Mouse (Mus musculus): ENCODE results near the gene Zmiz1. TPM values are rescaled to one million over a fixed set of nuclear protein-coding genes. Genes with fewer than 3 reads are reported as not detected.

Zmiz1 gene
- polyA plus RNA-seq, 1 experiment from 2014 or later: 21.2 TPM

DNA sequence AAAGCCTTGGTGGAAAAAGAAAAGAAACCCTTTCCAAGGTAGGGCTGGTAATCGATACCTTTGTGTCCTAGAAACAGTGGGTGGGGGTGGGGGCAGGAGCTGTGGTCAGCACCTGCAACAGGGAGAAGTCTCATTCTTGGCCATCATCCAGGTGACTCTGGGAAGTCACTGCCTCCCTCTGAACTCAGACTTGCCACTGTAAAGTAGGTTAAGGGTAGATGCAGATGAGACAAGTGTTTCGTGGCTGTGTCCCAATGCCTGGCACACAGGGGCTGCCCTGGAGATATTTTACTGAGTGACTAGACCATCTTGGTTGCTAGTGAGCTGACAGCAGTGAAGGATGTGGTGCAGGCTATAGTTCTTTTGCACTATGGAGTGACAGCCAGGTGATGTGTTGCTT is 79.5 kb downstream of the Zmiz1 start:
- H3K27me3 ChIP-seq (replicated peaks; ENCODE audit: control insufficient read depth, insufficient read depth, low read length): no peaks in the 10 kb centered on the region
- no peak overlapping the region for H3K4me3 ChIP-seq (ENCODE audit: low read length)
- no peak for ATAC-seq
- H3K4me1 ChIP-seq (ENCODE audit: control insufficient read depth, insufficient read depth, low read length): peaks cover 35% of the 10 kb centered on the region
- H3K9ac ChIP-seq (ENCODE audit: low read depth, low read length): no peak overlapping the region
- 70% methylated on average over 2 of the region's 2 CpGs for WGBS
- H3K9me3 ChIP-seq (ENCODE audit: control insufficient read depth, low read length): no peaks in the 10 kb centered on the region
- peaks cover 7% of the 10 kb centered on the region; the same call in 1 of the 2 replicates for H3K36me3 ChIP-seq (ENCODE audit: control insufficient read depth, insufficient read depth, low read length)
- H3K4me2 ChIP-seq (ENCODE audit: low read depth, low read length): no peak overlapping the region
- no peak overlapping the region for H3K27ac ChIP-seq (ENCODE audit: low read length)

GRCm38 (mm10) chr14:25539493-25540116 is 80.6 kb downstream of the Zmiz1 start:
- H3K27me3 ChIP-seq (replicated peaks; ENCODE audit: control insufficient read depth, insufficient read depth, low read length): no peaks in the 10 kb centered on the region
- H3K27ac ChIP-seq (ENCODE audit: low read length): no peak overlapping the region
- peaks cover 7% of the 10 kb centered on the region; the same call in 1 of the 2 replicates for H3K36me3 ChIP-seq (ENCODE audit: control insufficient read depth, insufficient read depth, low read length)
- no peak overlapping the region for H3K4me3 ChIP-seq (ENCODE audit: low read length)
- WGBS: 79% methylated on average over 10 of the region's 10 CpGs
- ATAC-seq: no peak
- H3K9me3 ChIP-seq (ENCODE audit: control insufficient read depth, low read length): no peaks in the 10 kb centered on the region
- no peak overlapping the region for H3K9ac ChIP-seq (ENCODE audit: low read depth, low read length)
- no peak overlapping the region for H3K4me2 ChIP-seq (ENCODE audit: low read depth, low read length)
- H3K4me1 ChIP-seq (ENCODE audit: control insufficient read depth, insufficient read depth, low read length): peaks cover 26% of the 10 kb centered on the region

DNA sequence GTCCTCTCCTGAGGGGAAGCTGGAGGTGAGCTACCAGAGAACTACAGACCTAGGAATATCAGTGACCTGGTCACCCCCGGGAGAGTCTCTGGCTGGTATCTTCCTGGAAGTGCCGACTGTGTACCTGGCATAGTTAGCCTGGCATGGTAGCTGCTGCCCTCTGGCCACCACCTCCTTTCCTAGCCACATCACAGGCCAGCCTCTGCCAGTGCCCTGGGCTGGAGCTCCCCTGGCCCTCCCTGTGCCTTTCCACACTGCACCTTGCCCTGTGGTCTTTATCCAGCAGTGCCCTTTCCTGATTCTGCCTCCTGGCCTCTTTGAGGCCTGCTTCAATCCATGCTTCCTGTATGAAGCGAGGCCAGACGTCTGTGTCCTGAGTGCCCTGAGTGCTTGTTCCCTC is 81.2 kb downstream of the Zmiz1 start:
- Histone ChIP-seq H3K9ac (ENCODE audit: low read depth, low read length) (no peak overlapping the region), H3K27ac (ENCODE audit: low read length) (no peak overlapping the region), H3K4me3 (ENCODE audit: low read length) (no peak overlapping the region), H3K4me2 (ENCODE audit: low read depth, low read length) (no peak overlapping the region), H3K9me3 (ENCODE audit: control insufficient read depth, low read length) (no peaks in the 10 kb centered on the region), H3K27me3 (replicated peaks; ENCODE audit: control insufficient read depth, insufficient read depth, low read length) (no peaks in the 10 kb centered on the region), H3K36me3 (ENCODE audit: control insufficient read depth, insufficient read depth, low read length) (peaks cover 7% of the 10 kb centered on the region; the same call in 1 of the 2 replicates), H3K4me1 (ENCODE audit: control insufficient read depth, insufficient read depth, low read length) (peaks cover 20% of the 10 kb centered on the region)
- ATAC-seq: no peak
- 71% methylated on average over 4 of the region's 4 CpGs for WGBS

GRCm38 (mm10) chr14:25541213-25541612 is 82.2 kb downstream of the Zmiz1 start:
- H3K4me3 ChIP-seq (ENCODE audit: low read length): no peak overlapping the region
- H3K36me3 ChIP-seq (ENCODE audit: control insufficient read depth, insufficient read depth, low read length): peaks cover 7% of the 10 kb centered on the region; the same call in 1 of the 2 replicates
- H3K9ac ChIP-seq (ENCODE audit: low read depth, low read length): no peak overlapping the region
- no peak overlapping the region for H3K4me2 ChIP-seq (ENCODE audit: low read depth, low read length)
- H3K4me1 ChIP-seq (ENCODE audit: control insufficient read depth, insufficient read depth, low read length): peaks cover 17% of the 10 kb centered on the region
- ATAC-seq: no peak
- no peak overlapping the region for H3K27ac ChIP-seq (ENCODE audit: low read length)
- 80% methylated on average over 5 of the region's 5 CpGs for WGBS
- H3K9me3 ChIP-seq (ENCODE audit: control insufficient read depth, low read length): no peaks in the 10 kb centered on the region
- H3K27me3 ChIP-seq (replicated peaks; ENCODE audit: control insufficient read depth, insufficient read depth, low read length): no peaks in the 10 kb centered on the region

DNA sequence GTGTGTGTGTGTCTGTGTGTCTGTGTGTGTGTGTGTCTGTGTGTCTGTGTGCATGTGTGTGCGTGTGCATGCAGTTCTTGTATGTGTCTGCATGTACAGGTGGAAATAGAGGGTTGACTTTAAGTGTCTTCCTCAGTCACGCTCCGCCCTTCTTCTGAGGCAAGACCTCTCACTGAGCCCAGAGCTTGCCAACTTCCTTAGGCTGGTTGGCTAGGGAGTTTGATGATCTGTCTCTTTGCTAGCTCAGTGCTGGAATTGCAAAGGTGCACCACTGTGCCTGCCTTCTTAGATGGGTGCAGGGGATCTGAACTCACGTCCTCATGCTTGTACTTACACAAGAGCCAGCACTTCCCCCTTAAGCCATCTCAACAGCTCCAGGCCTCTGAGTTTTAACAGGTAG is 84.1 kb downstream of the Zmiz1 start:
- Histone ChIP-seq H3K27me3 (replicated peaks; ENCODE audit: control insufficient read depth, insufficient read depth, low read length) (no peaks in the 10 kb centered on the region), H3K36me3 (ENCODE audit: control insufficient read depth, insufficient read depth, low read length) (0 out of 2 replicates have a peak, but pooled peaks cover 3% of the 10 kb centered on the region), H3K4me1 (ENCODE audit: control insufficient read depth, insufficient read depth, low read length) (peaks cover 27% of the 10 kb centered on the region), H3K27ac (ENCODE audit: low read length) (no peak overlapping the region), H3K9ac (ENCODE audit: low read depth, low read length) (no peak overlapping the region), H3K9me3 (ENCODE audit: control insufficient read depth, low read length) (no peaks in the 10 kb centered on the region), H3K4me3 (ENCODE audit: low read length) (no peak overlapping the region), H3K4me2 (ENCODE audit: low read depth, low read length) (no peak overlapping the region)
- no peak for ATAC-seq
- WGBS: 93% methylated on average over 4 of the region's 4 CpGs

GRCm38 (mm10) chr14:25543927-25544326 is 84.9 kb downstream of the Zmiz1 start:
- H3K9me3 ChIP-seq (ENCODE audit: control insufficient read depth, low read length): no peaks in the 10 kb centered on the region
- H3K4me1 ChIP-seq (ENCODE audit: control insufficient read depth, insufficient read depth, low read length): peaks cover 35% of the 10 kb centered on the region
- no peak overlapping the region for H3K9ac ChIP-seq (ENCODE audit: low read depth, low read length)
- 0 out of 2 replicates have a peak, but pooled peaks cover 3% of the 10 kb centered on the region for H3K36me3 ChIP-seq (ENCODE audit: control insufficient read depth, insufficient read depth, low read length)
- ATAC-seq: no peak
- no peak overlapping the region for H3K4me2 ChIP-seq (ENCODE audit: low read depth, low read length)
- H3K4me3 ChIP-seq (ENCODE audit: low read length): no peak overlapping the region
- 92% methylated on average over 4 of the region's 4 CpGs for WGBS
- no peaks in the 10 kb centered on the region for H3K27me3 ChIP-seq (replicated peaks; ENCODE audit: control insufficient read depth, insufficient read depth, low read length)
- no peak overlapping the region for H3K27ac ChIP-seq (ENCODE audit: low read length)

GRCm38 (mm10) chr14:25546852-25547621 is 88.1 kb downstream of the Zmiz1 start:
- no peak overlapping the region for H3K4me2 ChIP-seq (ENCODE audit: low read depth, low read length)
- H3K36me3 ChIP-seq (ENCODE audit: control insufficient read depth, insufficient read depth, low read length): no peaks in the 10 kb centered on the region
- no peak overlapping the region for H3K9ac ChIP-seq (ENCODE audit: low read depth, low read length)
- no peaks in the 10 kb centered on the region for H3K27me3 ChIP-seq (replicated peaks; ENCODE audit: control insufficient read depth, insufficient read depth, low read length)
- no peaks in the 10 kb centered on the region for H3K9me3 ChIP-seq (ENCODE audit: control insufficient read depth, low read length)
- no peak overlapping the region for H3K4me3 ChIP-seq (ENCODE audit: low read length)
- 50% methylated on average over 14 of the region's 14 CpGs for WGBS
- peaks cover 32% of the 10 kb centered on the region for H3K4me1 ChIP-seq (ENCODE audit: control insufficient read depth, insufficient read depth, low read length)
- ATAC-seq: peak; percentile 63; the same call in 1 of the 2 replicates
- 0 out of 2 replicates have a peak overlapping the region, but pooled peaks have one; percentile 42 for H3K27ac ChIP-seq (ENCODE audit: low read length)

GRCm38 (mm10) chr14:25547882-25548281 is 88.9 kb downstream of the Zmiz1 start:
- no peak overlapping the region for H3K4me3 ChIP-seq (ENCODE audit: low read length)
- no peaks in the 10 kb centered on the region for H3K36me3 ChIP-seq (ENCODE audit: control insufficient read depth, insufficient read depth, low read length)
- no peak for ATAC-seq
- H3K4me2 ChIP-seq (ENCODE audit: low read depth, low read length): no peak overlapping the region
- 77% methylated on average over 9 of the region's 9 CpGs for WGBS
- H3K27ac ChIP-seq (ENCODE audit: low read length): no peak overlapping the region
- peaks cover 30% of the 10 kb centered on the region for H3K4me1 ChIP-seq (ENCODE audit: control insufficient read depth, insufficient read depth, low read length)
- H3K9me3 ChIP-seq (ENCODE audit: control insufficient read depth, low read length): no peaks in the 10 kb centered on the region
- H3K9ac ChIP-seq (ENCODE audit: low read depth, low read length): no peak overlapping the region
- no peaks in the 10 kb centered on the region for H3K27me3 ChIP-seq (replicated peaks; ENCODE audit: control insufficient read depth, insufficient read depth, low read length)

DNA sequence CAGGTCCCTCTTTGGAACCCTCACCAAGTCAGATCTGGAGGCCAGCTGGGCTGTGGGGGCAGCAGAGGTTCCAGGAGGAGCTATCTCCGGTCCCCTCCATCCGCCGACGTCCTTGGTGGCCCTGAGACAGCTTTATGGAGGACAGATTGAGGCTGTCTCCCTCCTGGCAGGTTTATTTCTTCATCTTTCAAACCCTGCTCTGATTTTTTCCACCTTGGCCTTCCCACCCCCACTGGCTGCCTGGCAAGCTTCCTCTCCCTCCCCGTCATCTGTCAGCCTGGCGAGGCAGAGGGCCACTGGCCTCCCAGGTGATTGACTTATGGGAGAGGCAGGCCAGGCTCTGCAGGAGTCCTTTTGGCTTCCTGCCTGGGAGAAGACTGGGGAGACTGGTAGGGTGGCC is 89.7 kb downstream of the Zmiz1 start:
- H3K4me3 ChIP-seq (ENCODE audit: low read length): no peak overlapping the region

More for the DNA sequence above, 89.7 kb downstream of the Zmiz1 start:
- Histone ChIP-seq H3K9ac (ENCODE audit: low read depth, low read length) (0 out of 2 replicates have a peak overlapping the region, but pooled peaks have one; percentile 16), H3K36me3 (ENCODE audit: control insufficient read depth, insufficient read depth, low read length) (no peaks in the 10 kb centered on the region), H3K27ac (ENCODE audit: low read length) (no peak overlapping the region), H3K4me2 (ENCODE audit: low read depth, low read length) (no peak overlapping the region), H3K9me3 (ENCODE audit: control insufficient read depth, low read length) (no peaks in the 10 kb centered on the region), H3K4me1 (ENCODE audit: control insufficient read depth, insufficient read depth, low read length) (peaks cover 35% of the 10 kb centered on the region), H3K27me3 (replicated peaks; ENCODE audit: control insufficient read depth, insufficient read depth, low read length) (no peaks in the 10 kb centered on the region)
- WGBS: 49% methylated on average over 6 of the region's 6 CpGs
- no peak for ATAC-seq
